Mouse (Mus musculus) hindbrain, embryonic 15.5 days (tissue): ENCODE measurements at regions not wholly inside any gene's neighbourhood (a gene's known extent, or its start where the extent isn't known, plus 50 kb on each side); places are given as distances from the start of the nearest gene placed in this dataset.

ENCODE experiments used
- ATAC-seq: fragments of 200-750 bp; cut with Nextera tagmentation; 2 replicates; pipeline ENCODE4 v1.8.0; 2017; ENCODE audit warnings: low read depth, moderate number of reproducible peaks, moderate TSS enrichment; ENCODE audit not compliant: low FRiP score
- H3K27ac ChIP-seq: fragments of 300-500 bp; sonication (generic); replicated peaks from 2 replicates; pipeline ENCODE4 v1.5.1; 2015; ENCODE audit warnings: mild to moderate bottlenecking, inconsistent platforms
- H3K27me3 ChIP-seq: fragments of 300-500 bp; sonication (generic); 2 replicates; pipeline ENCODE4 v1.6.1; 2015; ENCODE audit warnings: control low read depth, inconsistent platforms
- H3K36me3 ChIP-seq: fragments of 300-500 bp; sonication (generic); 2 replicates; pipeline ENCODE4 v1.6.1; 2015; ENCODE audit warnings: control low read depth, inconsistent platforms
- H3K4me1 ChIP-seq: fragments of 300-500 bp; sonication (generic); replicated peaks from 2 replicates; pipeline ENCODE4 v1.6.1; 2015; ENCODE audit warnings: control low read depth, inconsistent platforms
- H3K4me2 ChIP-seq: fragments of 300-500 bp; sonication (generic); 2 replicates; pipeline ENCODE4 v1.6.1; 2015; ENCODE audit warnings: moderate library complexity, mild to moderate bottlenecking, inconsistent platforms
- H3K4me3 ChIP-seq: fragments of 300-500 bp; sonication (generic); 2 replicates; pipeline ENCODE4 v1.5.1; 2015; ENCODE audit warnings: mild to moderate bottlenecking, inconsistent platforms
- H3K9ac ChIP-seq: fragments of 300-500 bp; sonication (generic); 2 replicates; pipeline ENCODE4 v1.6.1; 2015; ENCODE audit warnings: inconsistent platforms
- H3K9me3 ChIP-seq: fragments of 300-500 bp; sonication (generic); 2 replicates; pipeline ENCODE4 v1.6.1; 2016; ENCODE audit warnings: control low read depth, inconsistent platforms
- WGBS: fragments of 180-500 bp; shearing (Covaris S2); methylation state at CpG from one replicate; pipeline ENCODE4 v1.1.7; 2015; 5-methylcytosine and 5-hydroxymethylcytosine counted together

GRCm38 (mm10) chr10:93361654-93362195, 50.8 kb upstream of the Elk3 start:
- H3K9ac ChIP-seq: no peak overlapping the region
- H3K36me3 ChIP-seq: no peaks in the 10 kb centered on the region
- H3K9me3 ChIP-seq: no peaks in the 10 kb centered on the region
- no peak overlapping the region for H3K4me3 ChIP-seq
- ATAC-seq: no peak
- no peaks in the 10 kb centered on the region for H3K27me3 ChIP-seq
- no peak overlapping the region for H3K4me2 ChIP-seq
- H3K4me1 ChIP-seq: no peaks in the 10 kb centered on the region
- WGBS: 84% methylated on average over 9 of the region's 9 CpGs
- H3K27ac ChIP-seq: no peak overlapping the region

DNA sequence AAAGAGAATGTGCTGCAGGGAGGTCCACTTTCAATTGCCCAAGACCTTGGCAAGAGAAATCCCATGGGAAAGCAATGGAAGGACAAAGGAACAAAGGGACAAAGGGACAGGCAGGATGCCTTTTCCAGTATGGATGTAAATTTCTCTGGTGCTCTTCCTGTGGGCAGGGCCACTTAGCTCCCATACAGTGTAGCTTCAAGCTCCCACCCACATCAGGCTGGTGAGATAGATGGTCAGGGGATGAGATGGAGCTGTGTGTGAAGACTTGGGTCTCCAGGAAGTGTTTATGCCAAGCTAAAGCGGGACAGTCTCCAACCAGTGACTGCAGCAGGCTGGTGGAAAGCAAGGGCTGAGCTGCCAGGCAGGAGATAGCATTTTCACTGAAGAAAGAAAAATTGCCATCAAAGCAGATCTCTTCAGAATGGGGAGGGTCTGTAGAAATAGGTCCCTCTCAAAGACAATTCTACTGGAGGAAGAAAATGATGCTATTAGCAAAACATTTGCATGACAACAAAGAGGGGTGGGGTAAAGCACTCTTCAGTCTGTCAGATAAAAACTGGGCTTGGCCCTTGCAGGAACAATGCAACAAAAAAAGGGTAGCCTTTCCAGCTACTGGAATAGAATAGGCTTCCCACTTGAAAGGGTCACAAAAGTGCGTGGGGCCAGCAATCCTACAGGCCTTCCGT, 53.3 kb upstream of the Elk3 start:
- ATAC-seq: no peak
- H3K9me3 ChIP-seq: no peaks in the 10 kb centered on the region
- WGBS: 47% methylated on average over 3 of the region's 3 CpGs
- H3K4me3 ChIP-seq: no peak overlapping the region
- no peak overlapping the region for H3K4me2 ChIP-seq
- no peaks in the 10 kb centered on the region for H3K36me3 ChIP-seq
- H3K27ac ChIP-seq: no peak overlapping the region
- H3K27me3 ChIP-seq: no peaks in the 10 kb centered on the region
- H3K9ac ChIP-seq: no peak overlapping the region
- no peaks in the 10 kb centered on the region for H3K4me1 ChIP-seq

GRCm38 (mm10) chr10:93364881-93365280, 53.9 kb upstream of the Elk3 start:
- H3K36me3 ChIP-seq: no peaks in the 10 kb centered on the region
- WGBS: 82% methylated on average over 7 of the region's 7 CpGs
- no peaks in the 10 kb centered on the region for H3K27me3 ChIP-seq
- no peaks in the 10 kb centered on the region for H3K4me1 ChIP-seq
- ATAC-seq: no peak
- H3K9me3 ChIP-seq: no peaks in the 10 kb centered on the region
- no peak overlapping the region for H3K4me3 ChIP-seq
- no peak overlapping the region for H3K4me2 ChIP-seq
- H3K27ac ChIP-seq: no peak overlapping the region
- H3K9ac ChIP-seq: no peak overlapping the region

GRCm38 (mm10) chr10:93365318-93365717, 54.4 kb upstream of the Elk3 start:
- H3K4me1 ChIP-seq: no peaks in the 10 kb centered on the region
- H3K36me3 ChIP-seq: no peaks in the 10 kb centered on the region
- WGBS: 66% methylated on average over 6 of the region's 6 CpGs
- no peak overlapping the region for H3K4me2 ChIP-seq
- no peak for ATAC-seq
- H3K27ac ChIP-seq: no peak overlapping the region
- H3K9me3 ChIP-seq: no peaks in the 10 kb centered on the region
- H3K27me3 ChIP-seq: no peaks in the 10 kb centered on the region
- no peak overlapping the region for H3K9ac ChIP-seq
- H3K4me3 ChIP-seq: no peak overlapping the region

- Histone ChIP-seq H3K9me3 (no peaks in the 10 kb centered on the region), H3K9ac (no peak overlapping the region), H3K4me3 (no peak overlapping the region), H3K36me3 (no peaks in the 10 kb centered on the region), H3K27ac (no peak overlapping the region), H3K4me2 (no peak overlapping the region), H3K27me3 (no peaks in the 10 kb centered on the region), H3K4me1 (no peaks in the 10 kb centered on the region)
- no peak for ATAC-seq
- WGBS: 81% methylated on average over 5 of the region's 5 CpGs
Measured at GRCm38 (mm10) chr10:93365824-93366223, 54.9 kb upstream of the Elk3 start.

DNA sequence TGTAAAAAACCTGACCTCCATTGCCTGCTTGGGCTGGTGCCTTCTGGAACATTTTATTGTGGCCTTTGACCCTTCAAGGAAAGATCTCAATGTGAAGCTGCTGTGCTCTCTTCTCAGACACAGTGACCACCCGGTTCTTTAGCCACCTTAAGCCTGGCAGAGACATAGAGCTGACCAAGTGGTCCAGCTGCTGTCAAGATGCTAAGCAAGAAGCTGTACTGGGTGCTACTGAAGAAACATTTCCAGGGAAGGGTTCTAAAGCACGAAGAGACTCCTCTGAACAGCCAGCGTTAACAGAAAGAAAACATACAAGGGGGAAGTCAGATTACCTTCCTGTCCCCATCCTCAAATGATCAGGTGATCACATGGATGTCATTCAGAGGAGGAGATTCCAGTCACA, 58.8 kb upstream of the Elk3 start:
- Histone ChIP-seq H3K27me3 (no peaks in the 10 kb centered on the region), H3K36me3 (no peaks in the 10 kb centered on the region), H3K27ac (no peak overlapping the region), H3K9me3 (no peaks in the 10 kb centered on the region), H3K4me2 (no peak overlapping the region), H3K4me3 (no peak overlapping the region), H3K4me1 (peaks cover 7% of the 10 kb centered on the region), H3K9ac (no peak overlapping the region)
- WGBS: 77% methylated on average over 3 of the region's 3 CpGs
- no peak for ATAC-seq

- Histone ChIP-seq H3K27ac (no peak overlapping the region), H3K9me3 (no peaks in the 10 kb centered on the region), H3K9ac (no peak overlapping the region), H3K27me3 (no peaks in the 10 kb centered on the region), H3K4me2 (no peak overlapping the region), H3K36me3 (no peaks in the 10 kb centered on the region), H3K4me3 (no peak overlapping the region), H3K4me1 (peaks cover 13% of the 10 kb centered on the region)
- ATAC-seq: no peak
- WGBS: 80% methylated on average over 6 of the region's 6 CpGs
Measured at GRCm38 (mm10) chr10:93370331-93370730, 59.4 kb upstream of the Elk3 start.

- no peak for ATAC-seq
- Histone ChIP-seq H3K27ac (no peak overlapping the region), H3K4me2 (no peak overlapping the region), H3K4me1 (peaks cover 14% of the 10 kb centered on the region), H3K9me3 (no peaks in the 10 kb centered on the region), H3K4me3 (no peak overlapping the region), H3K36me3 (no peaks in the 10 kb centered on the region), H3K9ac (no peak overlapping the region), H3K27me3 (no peaks in the 10 kb centered on the region)
- 93% methylated on average over 7 of the region's 7 CpGs for WGBS
Measured at GRCm38 (mm10) chr10:93372281-93372680, 61.3 kb upstream of the Elk3 start.

DNA sequence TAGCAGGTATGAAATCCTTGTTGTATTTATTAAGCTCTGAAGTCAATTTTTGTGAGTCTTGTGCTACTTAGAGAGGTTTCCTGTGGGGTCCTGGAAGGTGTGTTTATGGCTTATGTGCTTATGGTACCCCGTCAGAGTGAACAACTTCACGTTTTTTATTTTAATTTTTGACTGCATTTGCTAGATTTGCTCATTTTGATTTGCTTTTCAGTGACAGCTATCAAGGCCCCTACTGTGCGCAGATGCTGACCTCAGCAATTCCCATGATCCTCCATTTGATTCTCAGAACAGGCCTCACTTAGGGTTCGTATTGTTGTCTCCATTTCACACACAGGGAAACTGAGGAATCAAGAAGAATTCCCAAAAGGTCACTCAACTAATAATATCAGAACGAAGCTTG, 62.3 kb upstream of the Elk3 start:
- no peak overlapping the region for H3K4me2 ChIP-seq
- no peak overlapping the region for H3K9ac ChIP-seq
- no peaks in the 10 kb centered on the region for H3K27me3 ChIP-seq
- no peak overlapping the region for H3K27ac ChIP-seq
- no peak for ATAC-seq
- no peak overlapping the region for H3K4me3 ChIP-seq
- peaks cover 14% of the 10 kb centered on the region for H3K4me1 ChIP-seq
- H3K36me3 ChIP-seq: no peaks in the 10 kb centered on the region
- H3K9me3 ChIP-seq: no peaks in the 10 kb centered on the region
- WGBS: 87% methylated on average over 5 of the region's 5 CpGs

- Histone ChIP-seq H3K36me3 (no peaks in the 10 kb centered on the region), H3K27ac (no peak overlapping the region), H3K4me3 (no peak overlapping the region), H3K4me2 (no peak overlapping the region), H3K9ac (no peak overlapping the region), H3K27me3 (no peaks in the 10 kb centered on the region), H3K9me3 (no peaks in the 10 kb centered on the region), H3K4me1 (peaks cover 14% of the 10 kb centered on the region)
- no peak for ATAC-seq
- 73% methylated on average over 6 of the region's 6 CpGs for WGBS
Measured at GRCm38 (mm10) chr10:93373954-93374689, 63.2 kb upstream of the Elk3 start.

- H3K4me3 ChIP-seq: no peak overlapping the region
- ATAC-seq: no peak; the same call in 1 of the 2 replicates
- H3K4me1 ChIP-seq: peaks cover 14% of the 10 kb centered on the region
- no peak overlapping the region for H3K9ac ChIP-seq
- no peaks in the 10 kb centered on the region for H3K9me3 ChIP-seq
- H3K36me3 ChIP-seq: no peaks in the 10 kb centered on the region
- H3K27ac ChIP-seq: no peak overlapping the region
- no peaks in the 10 kb centered on the region for H3K27me3 ChIP-seq
- WGBS: 61% methylated on average over 2 of the region's 2 CpGs
- H3K4me2 ChIP-seq: no peak overlapping the region
Measured at GRCm38 (mm10) chr10:93374690-93374994, 63.7 kb upstream of the Elk3 start.

DNA sequence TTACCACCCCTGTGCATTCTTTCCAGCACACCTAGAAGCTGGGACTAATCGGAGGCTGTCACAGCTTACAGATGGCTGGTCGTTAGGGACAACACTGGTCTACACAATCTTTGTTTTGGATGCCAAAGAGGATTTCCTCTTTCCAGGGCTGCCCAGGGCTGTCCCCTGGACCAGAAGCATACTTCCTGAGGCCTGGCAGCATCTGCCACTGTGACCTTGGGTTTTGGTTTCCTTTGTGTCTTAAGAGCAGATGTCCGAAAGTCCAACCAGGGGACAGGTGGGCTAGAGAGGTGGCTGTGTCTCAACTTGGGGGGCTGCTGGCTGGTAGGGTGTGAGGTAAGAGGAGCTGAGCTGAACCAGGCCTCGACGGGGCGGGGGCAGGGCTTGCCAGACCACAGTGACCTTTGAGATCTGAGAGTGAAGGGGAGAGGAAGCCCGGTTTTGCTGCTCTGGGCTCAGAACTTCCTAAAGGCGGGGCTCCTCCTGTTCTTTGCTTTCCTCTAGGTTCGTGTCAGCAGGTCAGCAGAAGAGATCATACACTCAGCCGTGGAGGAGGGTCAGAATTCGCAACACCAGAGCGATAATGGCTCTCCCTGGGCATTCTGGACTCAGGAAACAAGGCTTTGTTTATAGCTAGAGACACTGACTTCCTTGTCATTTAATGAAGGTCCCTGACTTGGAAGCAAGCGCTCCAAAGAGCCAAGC, 64.2 kb upstream of the Elk3 start:
- H3K4me1 ChIP-seq: peaks cover 14% of the 10 kb centered on the region
- H3K36me3 ChIP-seq: no peaks in the 10 kb centered on the region
- H3K4me2 ChIP-seq: no peak overlapping the region
- H3K9ac ChIP-seq: no peak overlapping the region
- ATAC-seq: no peak; the same call in 1 of the 2 replicates
- no peaks in the 10 kb centered on the region for H3K27me3 ChIP-seq
- WGBS: 63% methylated on average over 13 of the region's 13 CpGs
- no peaks in the 10 kb centered on the region for H3K9me3 ChIP-seq
- H3K4me3 ChIP-seq: no peak overlapping the region
- no peak overlapping the region for H3K27ac ChIP-seq
